Mouse (Mus musculus): Measurements from ENCODE around the gene Cnih2.
"Not testable (repeated sequence)": the region's sequence is repeated elsewhere in the genome, so short reads cannot be mapped to it uniquely, and the experiment has no call there.

Cnih2 gene

DNA sequence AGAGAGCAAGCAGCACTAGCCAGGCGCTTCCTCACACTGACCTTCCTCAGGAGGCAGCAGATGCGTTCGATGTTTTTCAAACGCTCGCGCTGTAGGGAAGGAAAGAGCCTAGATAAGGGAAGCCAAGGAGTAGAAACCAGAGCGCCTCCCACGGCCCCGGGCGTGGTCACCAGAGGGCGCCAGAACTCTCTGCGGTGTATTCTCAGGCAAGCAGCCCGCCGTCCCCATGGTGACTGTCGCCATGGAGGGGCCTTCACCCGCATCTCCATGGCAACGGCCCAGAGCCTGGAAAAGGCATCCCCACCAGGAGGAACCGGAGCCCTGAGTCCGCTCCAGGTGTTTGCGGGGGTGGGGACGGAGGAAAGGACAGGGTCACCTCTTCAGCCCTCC is 4.1 kb downstream of the Cnih2 start:
- in situ Hi-C loops (cut with MboI, MseI): no loop called here

DNA sequence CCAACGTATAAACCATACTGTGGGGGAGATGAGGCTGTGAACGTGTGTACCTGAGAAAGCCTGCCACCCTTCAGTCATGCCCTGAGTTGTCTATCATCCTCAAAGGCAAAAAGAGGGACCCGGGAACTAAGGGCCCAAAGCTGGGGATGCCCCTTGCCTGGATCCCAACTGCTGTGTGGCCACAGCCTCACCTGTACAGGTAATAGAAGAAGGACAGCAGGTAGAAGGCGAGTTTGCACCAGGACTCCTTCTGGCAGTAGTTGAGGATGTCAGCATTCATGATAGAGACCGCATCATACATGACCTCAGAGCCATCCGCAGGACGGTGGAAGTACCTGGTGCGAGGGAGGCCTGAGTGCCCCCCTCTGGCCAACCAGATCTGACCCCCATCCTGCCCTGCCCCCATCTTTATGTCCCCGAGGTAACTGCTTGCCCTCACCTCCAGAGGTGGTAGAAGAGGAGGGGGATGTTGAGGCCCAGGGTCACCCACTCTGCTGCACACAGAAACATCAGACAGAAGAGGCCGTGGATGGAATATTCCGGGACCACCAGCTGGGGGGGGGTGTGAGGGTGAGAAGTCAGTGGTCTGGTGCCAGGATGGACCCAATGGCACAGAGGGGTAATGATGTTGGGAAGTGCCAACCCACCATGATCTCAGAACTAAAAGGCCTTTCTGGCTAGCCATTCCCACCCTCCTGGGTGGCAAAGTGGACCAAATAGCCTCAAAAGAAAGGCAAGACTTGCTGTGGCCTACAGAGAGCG is 4.7 kb downstream of the Cnih2 start:
- in situ Hi-C loops (cut with MboI, MseI): no loop called here

DNA sequence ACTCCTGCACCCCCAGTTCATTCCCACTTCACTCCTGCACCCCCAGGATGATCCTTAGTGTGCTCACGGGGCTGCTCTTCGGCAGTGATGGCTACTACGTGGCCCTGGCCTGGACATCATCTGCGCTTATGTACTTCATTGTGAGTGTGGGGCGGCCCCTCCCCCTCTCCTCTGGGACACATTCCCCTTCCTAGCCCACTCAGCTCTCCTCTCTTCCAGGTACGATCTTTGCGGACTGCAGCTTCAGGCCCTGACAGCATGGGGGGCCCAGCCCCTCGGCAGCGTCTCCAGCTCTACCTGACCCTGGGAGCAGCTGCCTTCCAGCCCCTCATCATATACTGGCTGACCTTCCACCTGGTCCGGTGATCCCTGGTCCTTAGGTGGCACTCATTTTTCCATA is 6.2 kb downstream of the Cnih2 start:
- in situ Hi-C loops (cut with MboI, MseI): no loop called here

DNA sequence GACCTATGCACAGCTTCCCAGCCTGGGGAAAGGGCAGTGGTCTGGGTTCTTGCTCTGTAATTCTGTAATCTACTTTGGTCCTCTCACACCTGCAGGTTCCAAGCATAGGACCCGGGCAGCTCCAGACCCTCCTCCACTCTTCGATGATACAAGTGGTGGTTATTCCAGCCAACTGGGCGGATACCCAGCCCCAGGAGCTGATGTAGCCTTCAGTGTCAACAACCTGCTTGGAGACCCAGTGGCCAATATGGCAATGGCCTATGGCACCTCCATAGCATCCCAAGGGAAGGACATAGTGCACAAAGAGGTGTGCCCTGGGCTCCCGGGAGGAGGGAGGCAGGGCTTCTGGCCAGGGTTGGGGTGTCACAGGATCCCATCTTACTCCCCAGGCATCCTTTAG is 9.0 kb downstream of the Cnih2 start:
- in situ Hi-C loops (cut with MboI, MseI): no loop called here

DNA sequence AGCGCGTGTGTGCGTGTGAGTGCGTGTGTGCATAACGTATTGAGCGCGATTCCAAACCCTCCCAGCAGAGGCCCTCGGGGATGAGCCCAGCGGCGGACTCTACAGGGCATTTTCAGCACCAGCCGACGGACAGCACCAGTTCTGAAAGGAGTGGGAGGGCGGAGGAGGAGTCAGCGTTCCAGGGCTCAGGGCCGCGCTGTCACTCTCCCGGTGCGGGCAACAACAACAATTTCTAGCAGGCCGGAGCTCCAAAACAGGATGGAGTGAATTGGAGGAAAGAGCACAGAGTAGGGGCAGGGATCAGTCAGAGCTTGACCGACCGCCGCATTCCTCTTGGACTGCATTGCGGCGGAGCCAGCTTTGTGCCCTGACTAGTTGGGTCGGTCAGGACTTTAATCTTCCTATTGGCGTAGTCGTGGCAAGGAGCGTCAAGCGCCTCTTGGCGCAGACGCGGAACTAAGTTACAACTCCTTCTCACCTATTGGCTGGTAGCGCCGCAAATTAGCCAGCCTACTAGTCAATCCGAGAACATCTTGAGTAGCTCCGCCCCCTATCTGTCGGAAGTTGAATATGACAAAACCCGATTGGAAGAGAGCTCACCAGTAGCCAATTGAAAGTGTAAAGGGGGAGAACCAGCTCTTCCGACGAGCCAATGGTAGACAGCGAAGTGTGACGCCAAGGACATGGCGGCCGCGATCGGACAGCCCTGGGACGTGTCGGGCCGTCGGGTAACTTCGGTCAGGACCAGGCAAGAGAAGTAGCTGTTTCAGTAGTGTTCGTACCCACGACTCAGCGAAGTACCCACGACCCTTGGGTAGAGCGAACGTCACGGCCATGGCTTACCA is 10.2 kb downstream of the Cnih2 start, which contains the start of gene Yif1a:
Gene Yif1a, plus strand, starts transcription at position 655 of the 845 bp plus-strand sequence.
- in situ Hi-C loops (cut with MboI, MseI): no loop called here

DNA sequence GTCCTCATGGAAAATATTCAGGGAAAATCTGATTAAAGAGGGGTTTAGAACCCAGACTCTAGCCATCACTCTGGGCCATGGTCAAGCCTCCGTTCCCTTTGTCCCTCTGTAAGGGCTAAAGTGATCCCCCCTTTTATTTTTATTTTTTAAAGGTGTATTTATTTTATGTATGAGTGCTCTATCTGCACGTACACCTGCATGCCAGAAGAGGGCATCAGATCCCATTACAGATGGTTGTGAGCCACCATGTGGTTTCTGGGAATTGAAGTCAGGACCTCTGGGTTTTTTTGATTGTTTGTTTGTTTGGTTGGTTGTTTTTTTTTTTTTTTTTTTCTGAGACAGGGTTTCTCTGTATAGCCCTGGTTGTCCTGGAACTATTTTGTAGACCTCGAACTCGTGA is 11.8 kb downstream of the Cnih2 start:
- in situ Hi-C loops (cut with MboI, MseI): not testable (repeated sequence)

DNA sequence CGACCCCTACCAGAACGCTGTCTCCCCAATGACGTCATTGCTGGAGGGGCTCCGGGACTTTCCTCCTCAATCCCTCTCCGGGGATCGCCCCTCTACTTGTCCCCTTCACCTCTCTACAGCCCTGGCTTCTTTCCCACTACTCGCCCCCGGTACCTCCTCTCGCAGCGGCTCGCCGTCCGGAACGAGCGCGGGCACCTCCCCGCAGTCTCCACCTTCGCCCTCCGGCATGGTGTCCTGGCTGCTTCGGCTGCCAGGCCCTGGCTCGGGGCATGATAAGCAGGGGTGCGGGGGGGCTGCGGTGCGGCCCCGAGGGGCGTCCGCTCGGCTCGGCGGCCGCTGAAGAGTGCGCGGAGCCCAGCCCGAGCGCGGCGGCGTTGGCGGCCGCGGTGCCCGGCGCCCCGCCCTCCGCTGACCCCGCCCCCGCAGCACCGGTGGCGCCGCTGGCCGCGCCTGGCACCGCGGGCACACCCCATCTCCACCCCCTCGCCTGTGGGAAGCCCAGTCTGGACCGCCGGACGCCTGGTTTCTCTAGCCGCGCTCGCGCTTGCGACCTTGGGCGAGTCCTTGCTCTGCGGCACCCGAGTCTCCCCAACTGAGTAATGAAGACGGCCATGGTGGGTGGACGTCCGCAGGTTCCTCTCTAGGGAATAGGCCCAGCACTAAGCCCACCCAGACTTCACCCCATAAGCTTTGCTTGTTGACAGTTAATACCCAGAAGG is 13.0 kb downstream of the Cnih2 start, which contains the start of gene Tmem151a:
Gene Tmem151a, minus strand, starts transcription at position 387 of the 719 bp plus-strand sequence.
- in situ Hi-C loops (cut with MboI, MseI): no loop called here

DNA sequence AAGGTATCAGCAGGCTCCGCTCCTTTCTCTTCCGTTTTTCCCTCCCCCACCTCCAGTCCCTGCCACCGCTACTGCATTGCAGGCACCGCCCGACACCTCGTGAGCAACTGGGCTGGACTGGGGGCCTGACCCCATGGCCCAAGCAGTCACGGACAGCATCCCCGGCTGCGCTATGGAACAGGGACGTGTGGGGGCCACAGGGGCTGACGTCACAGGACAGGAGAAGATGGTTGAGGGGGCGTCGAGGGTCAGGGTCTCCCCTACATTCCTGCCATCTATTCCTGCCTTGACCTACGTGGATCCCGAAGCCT is 13.5 kb downstream of the Cnih2 start:
- in situ Hi-C loops (cut with MboI, MseI): no loop called here

DNA sequence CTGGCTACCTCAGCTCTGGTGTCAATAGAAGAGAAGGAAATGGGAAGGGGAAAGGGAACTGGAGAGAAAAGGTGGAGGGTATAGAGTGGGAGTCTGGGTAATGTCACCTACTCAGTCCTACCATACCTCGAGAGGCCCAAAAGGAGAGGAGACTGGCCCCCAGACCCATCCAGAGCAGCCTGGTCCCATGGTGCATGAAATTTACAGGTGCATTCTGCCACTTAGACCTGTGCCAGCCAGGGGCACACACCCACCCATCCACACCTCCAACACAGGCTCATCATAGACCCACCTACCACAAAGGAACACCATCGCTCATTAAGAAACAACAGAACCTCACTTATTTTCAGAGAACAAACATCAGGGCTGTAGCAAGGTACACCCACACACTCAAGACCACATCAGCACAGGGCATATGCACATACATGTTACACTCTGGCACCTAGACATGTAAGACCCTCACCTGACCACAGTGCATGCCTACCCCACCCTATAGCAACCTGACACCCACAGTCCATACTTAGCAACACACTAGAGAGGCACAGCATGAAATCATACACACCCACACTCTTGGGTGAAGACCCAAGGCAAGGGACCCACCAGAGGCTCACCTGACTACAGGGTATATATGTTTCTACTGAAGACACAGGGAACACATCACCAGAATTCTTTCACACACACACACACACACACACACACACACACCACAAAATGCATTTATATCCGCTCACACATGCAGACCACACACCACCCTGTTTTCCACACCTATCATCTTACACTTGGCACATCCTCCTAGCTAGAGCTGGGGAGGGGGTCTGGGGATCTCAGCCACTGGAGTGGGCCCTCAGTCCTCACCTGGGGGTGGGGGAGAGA is 14.1 kb downstream of the Cnih2 start:
- in situ Hi-C loops (cut with MboI, MseI): no loop called here

DNA sequence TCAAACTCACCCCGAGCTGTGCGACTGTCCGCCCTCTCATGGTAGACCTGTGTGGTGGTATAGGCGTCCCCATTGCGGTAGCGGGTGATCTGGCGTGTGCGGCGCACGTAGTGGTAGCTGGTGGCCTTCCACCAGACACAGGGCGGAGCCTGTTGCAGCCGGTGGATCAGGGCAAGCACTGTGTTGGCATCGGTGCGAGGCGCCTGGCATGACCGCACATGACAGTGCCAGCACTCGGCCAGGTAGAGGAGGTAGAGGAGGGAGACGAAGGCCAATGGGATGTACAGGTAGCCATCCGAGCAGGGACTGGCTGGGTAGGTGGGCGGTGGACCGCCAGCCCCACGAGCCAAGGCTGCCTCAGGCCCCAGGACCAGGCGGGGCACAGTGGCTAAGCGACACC is 15.7 kb downstream of the Cnih2 start:
- in situ Hi-C loops (cut with MboI, MseI): no loop called here

DNA sequence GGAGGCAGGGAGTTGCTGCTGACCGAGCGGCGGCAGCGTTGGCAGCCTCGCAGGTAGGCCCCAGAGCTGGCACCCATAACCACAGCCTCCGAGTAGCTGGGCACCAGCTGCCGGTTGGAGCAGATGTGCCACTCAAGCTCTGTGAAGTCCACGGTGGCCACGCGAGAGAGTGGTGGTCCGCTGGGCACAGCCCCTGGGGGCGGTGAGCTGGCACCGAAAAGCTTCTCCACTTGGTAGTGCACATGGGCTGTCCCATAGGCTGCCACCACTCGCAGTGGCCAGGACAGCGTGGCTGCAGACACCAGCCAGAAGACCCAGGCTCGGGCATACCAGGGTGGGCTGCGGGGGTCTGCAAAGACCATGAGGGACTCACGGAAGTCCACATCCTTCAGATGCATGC is 16.3 kb downstream of the Cnih2 start:
- in situ Hi-C loops (cut with MboI, MseI): no loop called here

DNA sequence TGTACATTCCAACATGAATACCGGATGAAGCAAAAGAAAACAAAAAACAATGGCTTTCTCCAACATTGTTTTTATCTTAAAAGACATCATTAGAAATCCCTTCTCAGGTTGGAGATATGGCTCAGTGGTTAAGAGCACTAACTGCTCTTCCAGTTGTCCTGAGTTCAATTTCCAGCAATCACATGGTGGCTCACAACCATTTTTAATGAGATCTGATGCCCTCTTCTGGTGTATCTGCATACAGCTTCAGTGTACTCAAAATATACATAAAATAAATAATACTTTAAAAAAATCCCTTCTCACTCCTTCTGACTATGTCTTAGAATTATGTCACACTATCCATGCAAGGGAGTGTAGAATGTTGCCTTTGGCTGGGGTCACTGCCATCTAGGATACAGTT is 19.0 kb downstream of the Cnih2 start:
- in situ Hi-C loops (cut with MboI, MseI): no loop called here

DNA sequence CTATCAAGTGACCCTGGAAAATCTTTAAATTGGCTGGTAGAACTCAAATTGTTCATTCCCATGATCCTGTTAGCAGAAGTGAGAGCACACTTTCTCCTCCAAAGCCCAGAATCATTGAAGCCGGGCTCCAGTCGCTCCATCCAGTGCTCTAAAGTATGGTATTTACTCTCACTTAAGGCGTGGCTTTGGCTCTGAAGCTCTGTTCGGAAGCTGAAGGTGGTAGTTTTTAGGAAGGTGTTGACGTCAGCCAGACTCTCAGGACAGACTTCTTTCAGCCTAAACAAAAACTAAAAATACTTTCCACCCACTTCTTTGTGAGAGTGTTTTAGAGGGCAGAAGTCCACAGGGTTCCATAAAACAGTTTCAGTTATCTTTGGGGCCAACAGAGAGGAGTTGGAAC is 24.8 kb downstream of the Cnih2 start:
- in situ Hi-C loops (cut with MboI, MseI): no loop called here

DNA sequence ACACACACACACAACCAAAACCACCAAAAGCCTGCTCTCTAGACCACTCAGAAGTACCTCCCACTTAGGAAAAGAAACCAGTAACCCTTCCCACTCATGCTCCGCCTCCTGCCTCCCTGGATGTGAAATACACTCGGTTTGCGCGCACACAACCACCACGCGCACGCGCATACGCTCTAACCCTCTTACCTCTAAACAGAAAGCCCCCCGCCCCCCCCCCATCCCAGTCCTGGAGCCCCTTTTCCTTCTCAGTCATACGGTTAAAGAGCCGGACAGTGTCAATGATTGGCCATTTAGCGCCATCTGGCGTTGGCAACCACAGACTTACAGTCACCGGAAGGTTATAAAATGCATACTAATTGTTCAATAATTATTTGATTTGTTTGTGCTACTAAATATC is 25.3 kb downstream of the Cnih2 start:
- in situ Hi-C loops (cut with MboI, MseI): no loop called here

DNA sequence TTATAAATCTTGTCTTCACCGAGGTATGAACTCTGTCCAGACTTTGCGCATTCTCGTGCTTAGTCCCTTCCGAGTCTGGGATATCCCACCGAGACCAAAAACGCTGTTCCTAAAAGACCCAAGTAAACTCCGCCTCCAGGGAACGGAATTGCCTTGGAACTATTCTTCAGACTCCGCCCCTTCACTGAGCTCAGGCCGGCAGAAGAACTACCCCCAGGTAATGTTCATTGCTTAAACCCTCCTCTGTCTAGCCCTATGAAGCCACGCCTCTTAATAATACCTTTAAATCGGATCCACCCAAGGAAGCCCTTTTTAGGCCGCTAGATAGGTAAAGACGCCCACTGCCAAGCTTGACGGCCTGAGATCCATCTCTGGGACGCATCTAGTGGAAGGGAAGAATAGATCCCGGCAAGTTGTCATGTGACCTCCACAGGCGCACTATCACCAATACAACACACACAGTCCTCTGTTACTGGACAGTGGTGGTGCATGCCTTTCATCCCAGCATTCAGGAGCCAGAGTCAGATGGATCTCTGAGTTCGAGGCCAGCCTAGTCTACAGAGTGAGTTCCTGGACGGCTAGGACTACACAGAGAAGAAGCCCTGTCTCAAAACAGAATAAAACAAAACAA is 25.8 kb downstream of the Cnih2 start:
- in situ Hi-C loops (cut with MboI, MseI): no loop called here

DNA sequence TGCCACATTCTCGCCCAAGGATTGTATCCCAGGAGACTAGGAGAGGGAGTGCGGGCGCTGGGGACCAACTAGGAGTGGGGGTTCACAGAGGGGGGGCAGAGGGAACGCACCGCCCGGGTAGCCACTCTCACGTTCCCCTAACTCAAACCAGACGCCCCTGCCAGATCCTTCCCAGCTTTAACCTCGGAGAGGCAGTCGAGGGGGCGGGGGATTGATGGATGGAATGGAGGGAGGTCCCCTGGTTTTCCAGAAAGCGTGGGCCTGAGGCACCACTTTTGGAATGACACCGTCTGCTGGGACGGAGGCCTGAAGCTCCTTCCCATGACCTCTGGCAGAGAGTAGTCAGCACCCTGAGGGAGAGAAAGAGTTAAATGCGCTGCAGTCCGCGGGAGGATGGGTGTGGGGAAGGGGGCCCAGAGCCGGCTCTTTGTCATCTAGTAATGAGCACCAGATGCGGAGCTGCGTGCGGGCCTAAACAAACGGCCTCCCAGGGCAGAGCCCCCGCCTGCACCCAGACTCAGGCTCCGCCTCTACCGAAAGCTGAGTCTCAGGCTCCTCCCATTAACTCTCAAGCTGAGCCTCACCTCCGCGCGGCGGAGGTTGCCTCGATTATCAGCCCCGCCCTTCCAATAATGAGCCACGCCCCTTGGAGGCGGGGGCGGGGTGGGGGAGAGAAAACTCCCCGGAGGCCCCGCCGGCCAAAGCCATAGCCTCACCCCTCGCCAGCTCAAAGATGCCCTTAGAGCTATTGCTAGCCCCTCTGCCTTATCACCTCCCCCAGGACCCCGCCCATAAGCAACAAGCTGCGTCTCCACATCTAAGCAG is 26.6 kb downstream of the Cnih2 start:
- in situ Hi-C loops (cut with MboI, MseI): no loop called here

DNA sequence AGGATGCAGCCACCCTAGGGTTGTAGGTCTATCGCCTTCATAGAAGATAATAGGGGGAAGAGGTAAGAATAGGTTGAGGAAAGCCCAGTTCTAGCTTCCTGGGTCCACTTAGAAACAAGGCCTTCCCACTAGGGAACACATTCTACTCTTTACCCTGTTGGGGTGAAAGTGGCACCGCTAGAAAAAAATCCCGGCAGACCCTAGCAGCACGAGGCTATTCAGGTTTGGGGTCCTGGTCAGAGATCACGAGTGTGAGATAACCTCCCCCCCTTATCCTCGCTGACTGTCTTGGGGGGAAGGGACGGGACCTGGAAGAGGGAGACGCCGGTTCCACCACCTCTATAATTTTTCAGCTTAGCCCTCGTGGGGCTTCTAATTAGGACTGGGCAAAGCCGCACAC is 27.2 kb downstream of the Cnih2 start:
- in situ Hi-C loops (cut with MboI, MseI): no loop called here

DNA sequence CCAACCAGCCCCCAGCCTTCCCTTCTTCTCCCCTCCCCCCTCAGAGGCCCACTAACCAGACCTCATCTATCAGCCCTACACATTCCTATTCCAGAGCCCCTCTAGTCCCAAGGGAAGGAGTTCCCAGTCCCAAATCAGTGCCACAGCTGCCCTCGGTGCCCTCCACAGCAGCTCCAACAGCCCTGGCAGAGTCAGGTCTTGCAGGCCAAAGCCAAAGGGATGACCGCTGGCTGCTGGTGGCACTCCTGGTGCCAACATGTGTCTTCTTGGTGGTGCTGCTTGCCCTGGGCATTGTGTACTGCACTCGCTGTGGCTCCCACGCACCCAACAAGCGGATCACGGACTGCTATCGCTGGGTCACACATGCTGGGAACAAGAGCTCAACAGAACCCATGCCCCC is 28.3 kb downstream of the Cnih2 start:
- in situ Hi-C loops (cut with MboI, MseI): no loop called here

DNA sequence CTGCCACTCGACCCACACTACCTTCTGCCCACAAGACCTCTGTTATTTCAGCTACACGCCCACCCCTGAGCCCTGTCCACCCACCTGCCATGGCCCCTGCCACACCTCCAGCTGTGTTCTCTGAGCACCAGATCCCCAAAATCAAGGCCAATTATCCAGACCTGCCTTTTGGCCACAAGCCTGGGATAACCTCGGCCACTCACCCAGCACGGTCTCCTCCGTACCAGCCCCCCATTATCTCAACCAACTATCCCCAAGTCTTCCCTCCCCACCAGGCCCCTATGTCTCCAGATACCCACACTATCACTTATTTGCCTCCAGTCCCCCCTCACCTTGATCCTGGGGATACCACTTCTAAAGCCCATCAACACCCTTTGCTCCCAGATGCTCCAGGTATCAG is 28.8 kb downstream of the Cnih2 start:
- in situ Hi-C loops (cut with MboI, MseI): no loop called here

DNA sequence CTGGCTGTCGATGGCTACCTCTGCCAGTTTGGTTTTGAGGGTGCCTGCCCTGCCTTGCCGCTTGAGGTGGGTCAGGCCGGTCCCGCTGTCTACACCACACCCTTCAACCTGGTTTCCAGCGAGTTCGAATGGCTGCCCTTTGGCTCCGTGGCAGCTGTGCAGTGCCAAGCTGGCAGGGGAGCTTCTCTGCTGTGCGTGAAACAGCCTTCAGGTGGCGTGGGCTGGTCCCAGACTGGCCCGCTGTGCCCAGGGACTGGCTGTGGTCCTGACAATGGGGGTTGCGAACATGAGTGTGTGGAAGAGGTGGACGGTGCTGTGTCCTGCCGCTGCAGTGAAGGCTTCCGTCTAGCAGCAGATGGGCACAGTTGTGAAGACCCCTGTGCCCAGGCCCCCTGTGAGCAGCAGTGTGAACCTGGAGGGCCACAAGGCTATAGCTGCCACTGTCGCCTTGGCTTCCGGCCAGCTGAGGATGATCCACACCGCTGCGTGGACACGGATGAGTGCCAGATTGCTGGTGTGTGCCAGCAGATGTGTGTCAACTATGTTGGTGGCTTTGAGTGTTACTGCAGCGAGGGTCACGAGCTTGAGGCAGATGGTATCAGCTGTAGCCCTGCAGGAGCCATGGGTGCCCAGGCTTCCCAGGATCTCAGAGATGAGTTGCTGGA is 29.6 kb downstream of the Cnih2 start:
- in situ Hi-C loops (cut with MboI, MseI): no loop called here
